Mouse (Mus musculus) heart, postnatal 0 days (tissue): ENCODE measurements around the gene Gm9903.

Source experiments
- CTCF ChIP-seq: IDR thresholded peaks from 2 replicates; pipeline ENCODE4 v1.5.1; 2016; ENCODE audit warnings: antibody characterized with exemption, control low read depth, low read depth
- EP300 ChIP-seq: IDR thresholded peaks from 2 replicates; pipeline ENCODE4 v1.6.1; 2016; ENCODE audit warnings: antibody characterized with exemption, low read depth

DNA sequence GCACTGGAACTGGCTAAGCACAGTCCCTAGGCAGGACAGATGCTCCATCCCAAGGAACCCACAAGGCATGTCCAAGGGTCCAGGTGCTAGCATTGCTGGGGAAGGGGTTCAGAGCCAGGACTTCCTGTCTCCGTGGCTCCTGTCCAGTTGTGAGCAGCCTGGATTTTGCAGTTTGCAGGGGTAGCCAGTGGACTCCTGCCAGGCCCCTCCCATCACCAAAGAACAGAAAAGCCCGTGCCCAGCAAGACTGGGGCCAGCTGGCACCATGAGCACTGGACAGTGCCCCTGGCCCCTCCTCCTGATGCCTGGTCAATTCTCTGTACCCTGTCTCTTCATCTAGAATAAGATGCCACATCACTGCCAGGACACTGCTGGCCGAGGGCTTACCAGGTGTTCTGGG, 41.7 kb upstream of the Gm9903 start:
- no peak for TF ChIP-seq EP300
- TF ChIP-seq CTCF, result no peak
